Mouse (Mus musculus) urinary bladder, postnatal 25 days (tissue): ENCODE data around the gene Id2.
A peak's percentile ranks its signal among the peaks of the same experiment; 100 is the strongest.

Source experiments
- DNase-seq: peaks from one replicate; pipeline ENCODE4 v3.0.0; 2022; ENCODE audit warnings: low spot score

The Id2 gene

DNA sequence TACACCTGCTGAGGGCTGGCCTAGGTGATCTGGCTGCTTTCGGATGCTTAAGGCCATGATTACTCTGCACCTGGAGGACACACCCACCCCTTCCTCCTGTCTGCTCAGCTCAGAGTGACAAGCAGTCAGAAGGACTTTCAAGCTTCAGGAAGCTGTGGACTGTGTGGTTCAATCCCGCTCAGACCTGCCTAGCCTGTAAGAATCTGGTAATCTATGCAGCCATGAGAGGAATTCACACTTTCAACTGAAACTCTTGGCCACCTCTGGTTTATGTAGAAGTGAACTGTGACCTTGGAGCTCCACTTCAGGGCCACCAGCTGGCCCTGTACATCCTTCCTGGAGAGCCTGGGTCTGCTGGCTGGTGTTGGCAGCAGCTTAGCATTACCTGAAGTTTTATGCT lies 11.9 kb upstream of the Id2 start:
- DNase-seq: no peak

DNA sequence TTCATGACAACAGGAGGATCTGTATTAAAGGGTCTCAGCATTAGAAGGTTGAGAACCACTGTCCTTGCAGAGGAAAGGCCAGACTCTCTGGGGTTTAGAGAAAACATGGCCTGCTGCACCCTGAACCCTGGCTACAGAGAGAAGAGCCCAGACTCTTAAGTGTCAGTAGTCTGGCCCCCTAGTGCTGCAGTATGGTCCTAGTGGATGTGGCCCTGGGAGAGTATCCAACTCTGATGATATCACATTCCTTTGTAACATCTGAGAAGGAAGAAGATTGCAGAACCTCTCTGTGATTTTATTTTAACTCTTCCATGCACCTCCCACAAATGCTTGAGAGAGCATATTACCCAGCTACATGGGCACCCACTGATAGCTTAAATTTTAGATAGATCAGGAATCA lies 7.6 kb upstream of the Id2 start:
- no peak for DNase-seq

DNA sequence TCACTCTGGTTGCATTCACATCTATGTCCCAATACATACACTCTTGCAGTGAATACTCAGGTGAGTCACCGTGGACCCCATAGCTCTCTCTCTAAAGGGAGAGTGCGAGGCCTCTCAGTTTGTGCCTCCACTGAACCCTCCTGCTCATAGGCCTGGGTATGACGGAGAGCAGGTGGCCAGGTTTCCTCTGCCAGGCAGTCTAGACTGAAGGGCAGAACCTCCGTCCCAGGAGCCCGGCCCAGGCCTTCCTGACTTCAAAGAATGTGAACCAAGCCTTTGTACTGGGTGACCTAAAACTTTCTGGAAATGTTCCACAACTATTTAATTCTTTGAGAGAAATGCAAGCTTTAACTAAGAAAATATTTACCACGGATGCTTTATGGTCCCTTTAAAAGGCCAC lies 7.0 kb upstream of the Id2 start:
- no peak for DNase-seq

DNA sequence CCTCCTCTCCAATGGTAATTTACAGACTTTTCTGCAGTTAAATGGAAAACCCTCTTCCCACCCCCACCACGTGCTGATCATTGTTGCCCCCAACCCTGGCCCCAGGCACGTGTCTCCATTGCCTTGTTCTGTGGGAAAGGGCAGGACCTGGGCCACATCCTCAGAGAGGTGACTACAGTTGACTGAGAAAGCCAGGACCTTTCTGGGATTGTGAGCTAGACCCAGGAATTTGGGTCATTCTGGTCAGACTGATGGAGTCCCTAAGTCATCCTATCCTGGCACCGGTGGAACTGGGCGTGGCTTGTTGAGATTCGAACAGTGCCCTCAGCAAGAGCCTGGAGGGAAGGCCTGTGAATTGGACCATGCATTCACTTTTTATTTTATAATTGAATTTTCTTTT lies 4.4 kb upstream of the Id2 start:
- peak; percentile 21 for DNase-seq

DNA sequence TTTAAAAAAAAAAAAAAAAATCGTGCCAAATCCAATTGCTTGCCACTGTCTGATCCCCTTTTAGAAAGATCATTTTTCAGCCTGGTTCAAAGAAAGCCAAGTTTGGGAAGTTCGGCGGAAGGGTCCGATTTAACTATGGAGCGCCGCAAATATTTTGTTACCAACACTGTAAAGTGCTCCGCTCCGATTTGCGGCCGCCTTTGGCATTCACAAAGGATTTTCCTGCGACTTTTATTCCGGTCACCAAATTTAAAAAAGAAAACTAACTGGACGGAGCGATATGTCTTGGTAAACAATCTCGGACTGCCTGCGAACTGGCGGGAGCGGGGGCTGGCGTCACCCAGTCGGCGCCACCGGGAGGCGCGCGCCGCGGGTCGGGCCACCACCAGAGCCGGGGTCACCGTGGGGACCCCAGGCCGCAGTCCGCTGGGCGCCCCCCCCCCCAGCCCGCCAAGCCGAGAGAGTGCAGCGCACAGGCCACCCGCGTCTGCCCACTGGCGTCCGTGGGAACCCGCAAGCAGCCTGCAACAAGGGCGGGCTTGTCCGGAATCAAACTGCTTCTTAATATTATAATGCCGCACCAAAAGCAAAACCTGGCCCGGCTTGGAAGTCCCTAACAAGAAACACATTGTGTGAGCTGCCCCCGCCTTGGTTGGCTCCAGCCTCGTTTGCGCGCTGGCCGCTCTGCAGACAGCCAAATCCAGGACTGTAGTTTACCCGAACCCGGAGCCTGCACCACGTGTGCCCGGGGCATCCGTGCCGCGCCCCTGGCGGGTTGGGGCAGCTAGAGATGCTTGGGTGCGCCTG lies 3.7 kb upstream of the Id2 start:
- peak; percentile 57 for DNase-seq

DNA sequence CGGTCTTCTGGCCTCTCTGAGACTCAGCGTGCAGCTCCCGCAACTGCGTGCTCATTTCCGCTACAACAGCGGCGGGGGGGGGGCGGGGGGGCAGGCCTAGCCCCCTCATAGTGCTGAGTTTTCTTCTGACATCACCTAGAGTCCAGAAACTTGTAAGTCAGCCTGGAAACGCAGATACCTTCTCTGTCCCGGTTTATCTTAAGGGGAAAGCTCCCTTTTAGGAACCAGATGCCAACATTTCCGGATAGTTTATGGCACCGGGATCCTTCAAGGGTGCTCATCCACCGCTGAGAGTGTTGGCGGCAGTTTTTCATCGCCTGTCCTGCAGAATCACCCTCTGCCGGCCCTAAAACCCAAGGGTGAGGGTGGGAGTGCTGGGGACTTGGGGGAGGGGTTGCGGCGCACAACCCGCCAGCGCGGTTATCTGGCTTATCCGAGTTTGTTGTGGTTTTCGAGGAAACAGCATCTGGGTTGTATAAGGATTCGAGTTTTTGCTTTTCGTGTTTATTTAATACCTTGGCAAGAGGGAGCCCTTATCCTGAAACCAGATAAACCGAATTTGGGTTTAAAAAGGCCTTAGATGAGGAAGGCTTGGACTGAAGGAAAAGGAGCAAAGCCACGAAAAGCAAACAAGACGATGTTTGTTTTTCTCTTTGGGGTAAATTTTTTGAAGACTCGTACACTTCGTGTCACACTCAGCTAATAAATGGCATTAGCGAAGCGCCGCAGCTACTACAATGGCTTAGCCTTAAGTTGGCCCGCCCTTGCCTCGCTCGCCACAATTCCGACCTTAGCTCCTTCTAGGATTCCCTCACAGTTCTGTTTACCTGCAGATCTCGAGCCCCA lies 2.8 kb upstream of the Id2 start:
- DNase-seq: peak; percentile 29

DNA sequence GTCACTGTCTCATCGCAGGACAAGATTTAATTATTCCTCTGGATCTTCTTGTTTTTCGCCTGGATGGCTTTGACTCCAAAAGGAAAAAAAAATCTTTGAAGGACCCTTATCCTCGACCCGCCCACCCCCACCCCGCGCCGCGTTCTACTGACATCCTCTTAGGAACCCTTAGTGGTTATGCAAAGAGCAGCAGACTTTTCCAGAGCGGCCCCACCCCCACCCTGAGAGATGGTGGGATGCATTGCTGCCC lies 2.3 kb upstream of the Id2 start:
- DNase-seq: peak; percentile 29

DNA sequence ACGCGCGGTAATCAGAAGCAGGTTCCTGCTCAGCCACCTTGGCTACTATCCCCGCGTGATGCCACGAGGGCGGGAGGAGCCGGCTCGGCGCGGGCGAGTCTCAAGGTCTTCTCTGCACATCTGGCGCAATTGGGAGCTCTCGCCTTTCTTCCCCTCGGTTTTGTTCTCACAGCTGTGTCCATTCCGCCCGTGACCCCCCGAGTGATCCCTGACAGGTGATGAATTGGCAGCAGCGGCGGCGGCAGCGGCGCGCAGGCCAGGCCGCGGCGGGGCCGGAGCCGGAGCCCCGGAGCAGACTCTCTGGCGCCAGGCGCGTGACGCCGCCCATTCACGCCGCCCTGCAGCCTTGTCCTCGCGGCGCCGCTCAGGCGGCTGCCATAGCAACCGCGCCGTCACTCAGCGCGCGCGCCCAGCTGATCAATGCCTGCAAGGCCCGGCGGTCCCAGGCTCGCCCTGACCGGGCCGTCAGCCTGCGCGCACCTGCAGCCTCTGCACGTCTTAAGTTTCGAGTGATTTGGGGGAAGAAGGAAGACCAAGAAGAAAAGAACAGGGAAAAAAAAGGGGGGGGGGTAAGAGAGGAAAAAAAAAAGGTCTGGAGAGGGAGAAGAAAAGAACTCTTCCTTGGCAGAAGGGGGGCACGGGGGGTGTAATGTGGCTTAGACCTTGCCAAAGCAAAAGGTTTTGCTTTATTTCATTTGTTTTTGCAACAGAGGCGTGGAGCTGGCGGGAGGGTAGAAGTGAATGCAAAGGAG lies 1.8 kb upstream of the Id2 start:
- peak; percentile 93 for DNase-seq

DNA sequence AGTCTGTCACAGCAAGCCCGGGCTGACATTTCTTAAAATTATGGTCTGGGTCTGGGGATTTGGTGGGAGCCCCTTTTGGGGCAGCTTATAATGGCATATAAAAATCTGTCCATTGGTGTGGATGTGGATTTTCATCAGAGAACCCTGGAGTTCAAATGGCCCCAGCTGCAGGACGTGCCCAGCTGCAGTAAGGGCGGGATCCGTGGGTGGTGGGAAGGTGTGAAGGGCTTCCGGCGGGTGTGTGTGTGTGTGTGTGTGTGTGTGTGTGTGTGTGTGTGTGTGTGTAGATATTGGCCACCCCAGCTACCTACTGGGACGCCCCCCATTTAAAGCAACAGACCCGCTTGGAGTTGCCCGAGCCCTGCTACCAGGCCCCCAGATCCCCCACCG lies 1.2 kb upstream of the Id2 start:
- no peak for DNase-seq

DNA sequence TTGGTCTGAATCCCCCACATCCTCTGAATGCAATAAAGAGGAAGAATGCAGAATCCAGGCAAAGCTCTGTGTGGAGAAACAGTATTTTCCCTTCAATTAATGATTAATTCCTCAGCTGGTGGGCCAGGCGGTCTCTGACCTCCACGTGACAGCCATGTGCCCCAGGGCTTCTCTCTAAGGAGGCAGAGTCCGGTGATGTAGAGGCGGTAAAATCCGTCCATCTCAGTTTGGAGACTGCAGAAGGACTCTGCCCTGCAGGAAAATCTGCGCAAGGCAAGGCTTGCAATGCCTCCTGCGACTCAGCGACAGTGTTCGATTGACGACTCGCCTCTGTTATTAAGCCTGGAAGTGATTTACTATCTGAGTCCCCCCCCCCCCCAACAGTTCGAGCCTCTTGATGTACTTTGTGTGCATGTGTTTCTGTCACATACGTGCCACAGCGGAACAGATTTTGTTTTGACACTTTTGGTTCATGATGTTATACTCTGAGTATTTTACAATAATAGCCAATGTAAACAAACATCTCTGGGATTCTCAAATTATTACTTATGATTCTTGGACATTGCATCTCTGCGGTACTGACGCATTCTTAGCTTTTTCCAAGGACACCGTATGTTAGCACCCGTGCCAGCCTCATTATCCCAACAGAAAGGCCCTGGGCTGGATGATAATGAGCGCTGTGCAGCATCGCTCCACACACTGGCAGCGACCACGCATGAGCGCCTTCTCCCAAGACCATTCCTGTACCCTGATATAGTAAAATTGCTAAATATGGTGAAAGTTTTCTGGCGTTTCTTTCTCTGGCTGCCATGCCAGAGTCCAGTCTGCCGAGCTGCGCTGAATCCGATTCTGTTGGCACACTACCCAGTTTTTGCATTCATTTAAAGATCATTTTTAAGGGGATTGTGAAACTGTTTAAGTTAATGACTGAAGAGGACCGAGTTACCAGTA lies 545 bp upstream of the Id2 start:
- peak; percentile 25 for DNase-seq

DNA sequence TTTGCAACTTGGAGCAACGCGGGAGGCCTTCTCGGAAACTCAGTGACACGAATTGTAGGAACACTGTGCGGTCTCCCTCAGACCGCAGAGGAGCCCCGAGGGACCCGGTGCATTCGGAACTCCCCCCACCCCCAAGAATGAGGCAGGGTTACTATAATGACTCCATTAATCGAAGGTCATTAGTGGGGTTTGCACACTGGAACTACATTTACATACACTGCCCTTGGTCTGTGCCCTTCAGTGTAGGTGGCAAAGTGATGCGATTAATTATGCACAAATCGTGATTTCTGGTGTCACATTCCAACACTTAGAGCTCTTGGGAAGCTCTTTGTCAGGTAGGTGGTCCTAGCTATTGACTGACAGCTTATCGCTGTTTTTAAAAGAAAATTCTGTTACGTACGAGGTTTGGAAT lies 294 bp downstream of the Id2 start:
- DNase-seq: no peak

DNA sequence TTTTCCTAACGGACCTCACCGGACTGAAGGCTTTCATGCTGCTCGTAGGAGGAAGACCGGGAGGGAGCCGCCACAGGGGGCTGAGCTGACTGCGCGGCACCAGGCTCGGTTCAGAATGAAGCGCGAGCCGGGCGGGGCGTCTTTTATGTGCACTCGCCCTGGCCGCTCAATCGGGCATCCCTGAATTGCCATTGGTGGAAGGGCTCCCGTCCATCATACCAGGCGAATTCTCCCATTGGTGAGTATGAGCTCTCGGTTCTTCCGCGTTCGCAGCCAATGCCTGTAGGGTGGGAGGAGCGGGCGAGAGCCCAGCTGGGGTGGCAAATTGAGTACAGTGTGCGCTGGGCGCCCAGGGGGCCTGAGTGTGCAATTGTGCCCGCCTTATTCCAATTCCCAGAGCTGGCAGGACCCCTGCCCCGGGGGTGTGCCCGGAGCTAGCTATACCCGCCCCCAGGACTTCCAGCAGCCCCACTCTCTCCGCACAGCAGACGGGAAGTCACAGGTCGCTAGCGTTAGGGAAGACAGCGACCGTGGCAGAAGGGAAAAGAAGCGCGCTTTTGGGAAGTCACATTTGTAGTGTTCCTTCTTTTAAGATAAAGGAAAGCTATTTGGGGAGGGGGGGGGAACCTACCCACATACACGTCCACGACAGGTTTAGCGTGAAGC lies 833 bp downstream of the Id2 start:
- DNase-seq: peak; percentile 95

DNA sequence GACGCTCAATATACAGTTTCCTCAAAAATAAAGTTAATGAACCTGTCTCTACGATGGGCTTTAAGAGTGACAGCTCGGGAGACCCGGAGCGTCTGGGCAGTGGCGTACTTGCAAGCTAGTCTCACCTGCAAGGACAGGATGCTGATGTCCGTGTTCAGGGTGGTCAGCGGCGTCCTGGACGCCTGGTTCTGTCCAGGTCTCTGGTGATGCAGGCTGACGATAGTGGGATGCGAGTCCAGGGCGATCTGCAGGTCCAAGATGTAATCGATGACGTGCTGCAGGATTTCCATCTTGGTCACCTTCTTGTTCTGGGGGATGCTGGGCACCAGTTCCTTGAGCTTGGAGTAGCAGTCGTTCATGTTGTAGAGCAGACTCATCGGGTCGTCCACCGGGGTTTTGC lies 1.4 kb downstream of the Id2 start:
- DNase-seq: no peak

DNA sequence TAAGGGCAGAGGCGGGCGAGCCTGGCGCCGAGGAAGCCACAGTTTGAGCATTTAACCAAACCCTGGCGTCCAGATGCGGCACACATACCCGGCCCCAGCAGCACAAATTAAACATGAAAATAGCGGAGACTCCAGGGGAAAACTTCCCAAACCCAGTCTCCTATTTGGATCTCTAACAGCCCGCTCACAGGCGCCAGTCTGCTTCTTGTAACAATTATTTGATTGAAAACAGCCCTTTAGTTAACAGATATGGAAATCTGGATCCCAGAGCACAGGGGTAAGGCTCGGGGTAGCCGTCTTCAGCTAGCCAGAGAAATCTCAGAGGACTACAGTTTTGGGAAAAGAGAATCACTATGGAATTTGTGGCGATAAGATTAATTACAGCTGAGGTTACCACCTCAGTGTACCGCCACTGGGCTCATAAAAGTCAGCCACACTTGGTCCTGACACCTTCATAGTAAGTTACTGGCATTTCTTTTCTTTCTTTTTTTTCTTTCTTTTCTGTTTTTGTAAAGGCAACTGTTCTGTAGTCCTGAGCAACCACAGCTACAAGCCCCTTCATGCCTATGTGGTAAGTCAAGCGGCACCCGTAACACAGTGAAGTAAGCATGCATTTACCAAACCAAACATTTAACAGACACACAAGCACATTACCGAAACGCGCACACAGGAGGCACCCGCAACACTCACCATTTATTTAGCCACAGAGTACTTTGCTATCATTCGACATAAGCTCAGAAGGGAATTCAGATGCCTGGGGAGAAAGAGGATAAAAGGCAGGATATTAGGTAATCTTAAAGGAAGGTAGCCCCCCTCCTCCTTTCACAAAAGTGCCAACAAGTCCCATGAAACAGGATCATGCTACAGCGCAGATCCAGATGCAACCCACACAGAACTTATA lies 2.1 kb downstream of the Id2 start:
- peak; percentile 26 for DNase-seq

DNA sequence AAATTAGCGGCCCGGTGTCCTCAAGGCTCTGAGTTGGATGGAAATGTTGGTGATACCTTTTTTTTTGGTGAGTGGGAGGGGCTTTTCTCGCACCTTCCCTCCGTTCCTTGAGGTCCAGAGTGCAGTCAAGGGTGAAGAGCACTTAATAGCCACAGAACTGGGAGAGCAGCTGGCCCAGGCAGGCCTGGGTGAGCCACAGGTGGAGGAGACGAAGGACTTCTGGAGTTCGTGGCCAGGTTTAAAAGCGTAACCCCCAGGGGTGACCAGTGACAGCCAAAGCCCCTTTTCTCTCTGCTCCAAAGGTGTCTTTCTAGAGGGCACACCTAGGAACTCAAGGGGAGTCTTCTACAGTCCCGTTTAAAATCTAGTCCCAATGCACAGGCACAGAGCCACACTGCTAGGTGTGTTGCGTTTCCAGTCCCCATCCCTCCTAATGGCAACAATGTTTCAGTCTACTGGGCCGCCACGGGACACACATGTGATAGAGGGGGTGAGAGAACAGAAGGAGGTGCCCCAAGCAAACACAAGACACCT lies 3.6 kb downstream of the Id2 start:
- peak; percentile 18 for DNase-seq

DNA sequence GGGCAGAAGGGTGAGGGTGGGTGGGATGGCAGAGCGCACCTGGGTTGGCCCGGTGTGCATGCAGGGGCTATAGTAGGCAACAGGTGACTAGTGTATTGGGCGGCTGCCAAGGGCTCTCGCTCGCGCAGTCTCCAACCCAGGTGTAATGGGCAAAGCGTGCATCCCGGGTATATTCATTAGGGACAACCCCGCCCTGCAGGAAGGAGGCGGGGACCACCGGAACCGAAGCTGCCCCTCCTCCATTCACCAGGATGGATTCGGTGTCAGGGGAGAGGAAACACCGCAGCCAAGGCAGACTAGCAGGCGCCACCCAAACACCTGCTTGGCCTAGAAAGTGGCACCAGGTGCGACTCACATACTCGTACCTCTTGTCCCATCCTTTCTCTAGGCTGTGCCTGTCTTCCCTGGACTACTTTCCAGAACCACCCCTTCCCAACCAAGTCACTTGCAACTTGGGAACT lies 4.2 kb downstream of the Id2 start:
- DNase-seq: peak; percentile 49

DNA sequence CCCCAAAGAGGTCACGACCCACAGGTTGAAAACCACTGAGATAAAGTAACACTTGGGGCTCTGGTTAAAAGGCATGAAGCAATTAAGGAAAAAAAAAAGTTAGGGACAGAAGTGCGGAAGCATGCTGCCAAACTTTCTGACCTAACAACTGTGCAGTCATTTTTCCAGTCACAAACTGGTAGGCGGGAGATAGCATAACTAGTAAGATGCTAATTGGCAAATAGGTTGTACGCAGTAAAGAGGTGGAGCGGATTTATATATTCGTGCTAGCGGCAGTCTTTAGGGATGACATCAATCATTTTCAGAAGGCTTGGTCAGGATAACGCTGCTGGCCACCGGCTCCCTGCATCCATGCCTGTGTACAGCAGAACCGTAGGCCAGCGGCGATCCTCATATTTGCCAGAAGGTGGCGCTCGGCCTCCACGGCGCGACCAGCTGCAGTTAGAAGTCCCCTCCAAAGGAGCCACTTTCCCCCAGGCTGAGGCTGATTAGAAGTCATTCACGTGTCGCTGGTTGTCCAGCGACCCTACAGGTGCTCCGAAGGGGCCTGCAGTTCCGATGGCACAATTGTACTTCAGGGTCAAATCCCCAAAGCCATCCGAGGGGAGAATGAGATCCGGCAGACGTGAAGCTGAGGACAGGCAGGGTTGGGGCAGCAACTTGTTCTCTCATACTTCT lies 4.8 kb downstream of the Id2 start:
- peak; percentile 87 for DNase-seq

DNA sequence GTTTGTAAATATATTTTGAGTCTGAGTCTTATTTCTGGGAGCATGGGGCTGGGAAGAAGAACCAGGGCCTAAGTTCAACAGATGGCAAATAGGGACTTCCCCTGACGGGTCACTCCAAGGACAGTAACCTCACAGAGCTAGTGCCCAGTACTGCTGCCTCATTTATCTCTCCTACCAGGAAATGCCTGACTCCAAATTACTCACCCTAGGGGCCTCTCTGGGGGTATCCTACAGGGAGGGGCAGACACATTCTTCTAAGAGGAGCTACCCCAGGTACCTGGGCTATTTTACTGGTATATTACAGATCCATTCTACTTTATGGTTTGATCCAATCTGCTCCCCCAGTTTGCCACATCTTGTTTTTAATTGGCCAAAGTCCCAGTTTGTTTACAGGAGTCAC lies 7.5 kb downstream of the Id2 start:
- no peak for DNase-seq

DNA sequence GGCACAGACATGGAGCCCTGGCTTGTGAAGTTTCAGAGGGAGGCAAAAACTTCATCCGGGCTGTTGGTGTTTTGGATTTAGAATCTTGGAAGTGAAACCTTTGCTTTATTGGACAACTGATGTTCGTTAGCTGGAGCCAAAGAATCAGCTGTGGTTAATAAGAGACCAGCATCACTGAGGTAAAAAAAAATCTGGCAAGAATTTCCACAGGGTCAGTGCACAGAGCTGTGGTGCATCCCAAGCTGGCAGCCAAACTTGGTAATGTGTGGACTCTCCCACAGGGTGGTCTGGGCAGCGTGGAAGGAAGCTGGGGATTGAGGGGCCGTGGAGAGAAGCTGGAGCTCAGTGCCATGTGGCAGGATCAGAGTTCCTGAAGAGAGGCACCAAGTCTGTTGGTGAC lies 10.0 kb downstream of the Id2 start:
- no peak for DNase-seq
